Mouse (Mus musculus): ENCODE measurements around the gene Gm20521. TPM values are rescaled to one million over a fixed set of nuclear protein-coding genes. Genes with fewer than 3 reads are reported as not detected.

The Gm20521 gene
- polyA plus RNA-seq, 1 experiment from 2014 or later, result not detected

DNA sequence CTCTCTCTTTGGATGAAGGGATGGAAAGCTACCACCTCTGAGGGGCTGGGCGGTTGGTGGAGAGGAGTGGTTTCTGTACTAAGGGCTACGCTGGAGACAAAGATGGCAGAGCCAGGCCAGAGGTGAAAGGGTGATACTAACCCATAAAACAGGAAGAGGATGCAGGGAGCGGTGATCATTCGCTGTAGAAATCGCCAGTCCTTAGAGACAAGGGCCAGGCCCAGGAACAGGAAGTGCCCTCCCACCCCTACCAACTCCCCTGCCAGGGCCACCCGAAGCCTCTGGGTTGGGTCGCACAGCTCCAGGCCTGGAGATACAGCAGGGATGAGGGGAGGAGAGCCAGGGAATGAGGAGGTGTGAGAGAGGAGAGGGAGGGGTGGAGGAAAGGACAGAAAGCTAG, 25.4 kb downstream of the Gm20521 start:
- no peak overlapping the region for H3K9ac ChIP-seq (ENCODE audit: low read depth, low read length)
- no peak for ATAC-seq (ENCODE audit: low read depth)
- no peaks in the 10 kb centered on the region for H3K9me3 ChIP-seq (replicated peaks; ENCODE audit: control insufficient read depth, low read length)
- no peak overlapping the region for H3K4me3 ChIP-seq (ENCODE audit: low read depth, low read length)
- peaks cover 2% of the 10 kb centered on the region; the same call in 1 of the 2 replicates for H3K4me1 ChIP-seq (ENCODE audit: control insufficient read depth, low read depth, low read length)
- no peaks in the 10 kb centered on the region for H3K36me3 ChIP-seq (ENCODE audit: control insufficient read depth, insufficient read depth)
- H3K27ac ChIP-seq (ENCODE audit: low read length), result no peak overlapping the region
- 47% methylated on average over 7 of the region's 7 CpGs for WGBS (ENCODE audit: insufficient replicate concordance)
- H3K27me3 ChIP-seq (ENCODE audit: control insufficient read depth, insufficient read depth, low read depth, low read length), result peaks cover 36% of the 10 kb centered on the region
- H3K4me2 ChIP-seq (ENCODE audit: low read depth, low read length), result no peak overlapping the region

- peaks cover 45% of the 10 kb centered on the region for H3K27me3 ChIP-seq (ENCODE audit: control insufficient read depth, insufficient read depth, low read depth, low read length)
- no peaks in the 10 kb centered on the region for H3K36me3 ChIP-seq (ENCODE audit: control insufficient read depth, insufficient read depth)
- peaks cover 2% of the 10 kb centered on the region; the same call in 1 of the 2 replicates for H3K4me1 ChIP-seq (ENCODE audit: control insufficient read depth, low read depth, low read length)
- 3% methylated on average over 63 of the region's 69 CpGs for WGBS (ENCODE audit: insufficient replicate concordance)
- H3K4me2 ChIP-seq (ENCODE audit: low read depth, low read length), result peak overlapping the region; percentile 60
- no peak for ATAC-seq (ENCODE audit: low read depth)
- peak overlapping the region; percentile 58 for H3K4me3 ChIP-seq (ENCODE audit: low read depth, low read length)
- H3K27ac ChIP-seq (ENCODE audit: low read length), result no peak overlapping the region
- peak overlapping the region; percentile 22; the same call in 1 of the 2 replicates for H3K9ac ChIP-seq (ENCODE audit: low read depth, low read length)
- no peaks in the 10 kb centered on the region for H3K9me3 ChIP-seq (replicated peaks; ENCODE audit: control insufficient read depth, low read length)
These were observed 29.0 kb downstream of the Gm20521 start for GRCm38 (mm10) chr14:54912109-54912850.

DNA sequence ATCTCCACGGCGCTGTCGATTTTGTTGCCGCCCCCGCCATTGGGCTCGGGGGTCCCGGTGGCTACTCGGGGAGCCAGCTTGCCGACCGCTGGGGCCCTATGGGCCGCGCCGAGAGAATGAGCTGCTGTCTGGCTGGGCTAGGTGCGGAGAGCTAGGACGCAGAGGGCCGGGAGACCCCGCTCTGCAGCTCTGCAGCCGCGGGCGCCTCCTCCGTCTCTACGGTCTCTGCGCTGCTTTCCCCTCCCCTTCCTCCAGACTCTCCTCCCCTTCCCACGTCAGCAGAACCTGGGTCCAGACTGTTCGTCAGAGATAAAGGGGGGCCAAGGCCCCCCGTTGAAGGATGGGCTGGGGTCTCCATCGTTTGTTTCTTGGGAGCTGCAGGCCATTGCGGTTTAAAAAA, 29.6 kb downstream of the Gm20521 start, which contains the start of gene Slc22a17:
Slc22a17 (minus strand) TSS at position 247 of the 400 bp plus-strand sequence.
- peaks cover 45% of the 10 kb centered on the region for H3K27me3 ChIP-seq (ENCODE audit: control insufficient read depth, insufficient read depth, low read depth, low read length)
- 0 out of 2 replicates have a peak, but pooled peaks have one; percentile 30 for ATAC-seq (ENCODE audit: low read depth)
- no peaks in the 10 kb centered on the region for H3K9me3 ChIP-seq (replicated peaks; ENCODE audit: control insufficient read depth, low read length)
- under 1% methylated on average over 28 of the region's 28 CpGs for WGBS (ENCODE audit: insufficient replicate concordance)
- peaks cover 2% of the 10 kb centered on the region; the same call in 1 of the 2 replicates for H3K4me1 ChIP-seq (ENCODE audit: control insufficient read depth, low read depth, low read length)
- peak within 1 kb of the TSS; percentile 58 for H3K4me3 ChIP-seq (ENCODE audit: low read depth, low read length)
- H3K36me3 ChIP-seq (ENCODE audit: control insufficient read depth, insufficient read depth), result no peaks in the 10 kb centered on the region
- H3K9ac ChIP-seq (ENCODE audit: low read depth, low read length), result peak within 1 kb of the TSS; percentile 22; the same call in 1 of the 2 replicates
- no peak within 1 kb of the TSS for H3K27ac ChIP-seq (ENCODE audit: low read length)
- H3K4me2 ChIP-seq (ENCODE audit: low read depth, low read length), result peak within 1 kb of the TSS; percentile 60

DNA sequence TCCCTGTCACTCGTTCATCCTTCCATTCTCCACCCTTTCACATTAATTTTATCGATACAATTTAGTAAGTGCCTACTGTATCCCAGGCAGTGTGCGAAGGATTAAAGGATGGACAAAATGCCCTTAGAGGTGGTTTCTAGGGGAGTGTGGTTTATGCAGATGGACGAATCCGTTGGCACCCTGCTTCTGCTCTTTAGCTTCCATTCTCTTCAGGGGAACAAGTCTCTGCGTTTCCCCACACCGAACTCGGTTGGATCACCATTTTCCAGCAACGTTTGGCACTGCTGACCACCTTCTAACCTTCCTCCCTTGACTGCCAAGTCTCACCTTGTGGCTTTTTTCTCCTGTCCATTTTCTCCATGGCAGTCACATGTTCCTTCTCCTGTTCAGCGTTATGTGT, 30.1 kb downstream of the Gm20521 start:
- WGBS (ENCODE audit: insufficient replicate concordance), result 22% methylated on average over 10 of the region's 10 CpGs
- H3K4me2 ChIP-seq (ENCODE audit: low read depth, low read length), result peak overlapping the region; percentile 60
- H3K9ac ChIP-seq (ENCODE audit: low read depth, low read length), result no peak overlapping the region
- no peaks in the 10 kb centered on the region for H3K36me3 ChIP-seq (ENCODE audit: control insufficient read depth, insufficient read depth)
- H3K4me1 ChIP-seq (ENCODE audit: control insufficient read depth, low read depth, low read length), result peaks cover 2% of the 10 kb centered on the region; the same call in 1 of the 2 replicates
- peaks cover 45% of the 10 kb centered on the region for H3K27me3 ChIP-seq (ENCODE audit: control insufficient read depth, insufficient read depth, low read depth, low read length)
- no peak overlapping the region for H3K27ac ChIP-seq (ENCODE audit: low read length)
- ATAC-seq (ENCODE audit: low read depth), result no peak
- no peaks in the 10 kb centered on the region for H3K9me3 ChIP-seq (replicated peaks; ENCODE audit: control insufficient read depth, low read length)
- H3K4me3 ChIP-seq (ENCODE audit: low read depth, low read length), result peak overlapping the region; percentile 58

GRCm38 (mm10) chr14:54920076-54920685, 36.9 kb downstream of the Gm20521 start:
- H3K27me3 ChIP-seq (ENCODE audit: control insufficient read depth, insufficient read depth, low read depth, low read length), result peaks cover 17% of the 10 kb centered on the region
- 69% methylated on average over 16 of the region's 16 CpGs for WGBS (ENCODE audit: insufficient replicate concordance)
- no peak for ATAC-seq (ENCODE audit: low read depth)

GRCm38 (mm10) chr14:54924641-54925348, 41.6 kb downstream of the Gm20521 start:
- peak; percentile 69 for ATAC-seq (ENCODE audit: low read depth)
- H3K27ac ChIP-seq (ENCODE audit: low read length), result no peak overlapping the region
- H3K9me3 ChIP-seq (replicated peaks; ENCODE audit: control insufficient read depth, low read length), result 0 out of 2 replicates have a peak, but pooled peaks cover 2% of the 10 kb centered on the region
- no peaks in the 10 kb centered on the region for H3K36me3 ChIP-seq (ENCODE audit: control insufficient read depth, insufficient read depth)
- H3K4me1 ChIP-seq (ENCODE audit: control insufficient read depth, low read depth, low read length), result peaks cover 5% of the 10 kb centered on the region; the same call in 1 of the 2 replicates
- peaks cover 56% of the 10 kb centered on the region for H3K27me3 ChIP-seq (ENCODE audit: control insufficient read depth, insufficient read depth, low read depth, low read length)
- H3K9ac ChIP-seq (ENCODE audit: low read depth, low read length), result no peak overlapping the region
- H3K4me3 ChIP-seq (ENCODE audit: low read depth, low read length), result 0 out of 2 replicates have a peak overlapping the region, but pooled peaks have one; percentile 3
- WGBS (ENCODE audit: insufficient replicate concordance), result 51% methylated on average over 7 of the region's 7 CpGs
- H3K4me2 ChIP-seq (ENCODE audit: low read depth, low read length), result peak overlapping the region; percentile 24

More at GRCm38 (mm10) chr14:54920076-54920685, 36.9 kb downstream of the Gm20521 start:
- Histone ChIP-seq H3K4me2 (ENCODE audit: low read depth, low read length) (no peak overlapping the region), H3K27ac (ENCODE audit: low read length) (no peak overlapping the region), H3K36me3 (ENCODE audit: control insufficient read depth, insufficient read depth) (no peaks in the 10 kb centered on the region), H3K4me1 (ENCODE audit: control insufficient read depth, low read depth, low read length) (peaks cover 5% of the 10 kb centered on the region; the same call in 1 of the 2 replicates), H3K9me3 (replicated peaks; ENCODE audit: control insufficient read depth, low read length) (0 out of 2 replicates have a peak, but pooled peaks cover 2% of the 10 kb centered on the region), H3K4me3 (ENCODE audit: low read depth, low read length) (no peak overlapping the region), H3K9ac (ENCODE audit: low read depth, low read length) (no peak overlapping the region)

- Histone ChIP-seq H3K9ac (ENCODE audit: low read depth, low read length) (0 out of 2 replicates have a peak within 1 kb of the TSS, but pooled peaks have one; percentile 5), H3K9me3 (replicated peaks; ENCODE audit: control insufficient read depth, low read length) (0 out of 2 replicates have a peak, but pooled peaks cover 2% of the 10 kb centered on the region), H3K4me2 (ENCODE audit: low read depth, low read length) (peak within 1 kb of the TSS; percentile 45), H3K27me3 (ENCODE audit: control insufficient read depth, insufficient read depth, low read depth, low read length) (peaks cover 56% of the 10 kb centered on the region), H3K4me3 (ENCODE audit: low read depth, low read length) (peak within 1 kb of the TSS; percentile 31), H3K36me3 (ENCODE audit: control insufficient read depth, insufficient read depth) (no peaks in the 10 kb centered on the region), H3K27ac (ENCODE audit: low read length) (no peak within 1 kb of the TSS), H3K4me1 (ENCODE audit: control insufficient read depth, low read depth, low read length) (peaks cover 5% of the 10 kb centered on the region; the same call in 1 of the 2 replicates)
- ATAC-seq (ENCODE audit: low read depth), result no peak
- WGBS (ENCODE audit: insufficient replicate concordance), result 6% methylated on average over 57 of the region's 57 CpGs
These were observed 42.4 kb downstream of the Gm20521 start, which contains the start of gene Efs for GRCm38 (mm10) chr14:54925349-54926342. Gene Efs (minus strand): TSS chr14:54926126.

Data from liver, embryonic 16.5 days (tissue).